Mouse (Mus musculus): ENCODE results near the gene Dzip1. TPM values are rescaled to one million over a fixed set of nuclear protein-coding genes. Genes with fewer than 3 reads are reported as not detected.

Dzip1 gene
- total and polyA plus RNA-seq, 2 experiments from 2014 or later = 123 to 440 TPM

GRCm38 (mm10) chr14:118890101-118890500 lies 35.2 kb downstream of the Dzip1 start:
- no peaks in the 10 kb centered on the region for H3K27me3 ChIP-seq (ENCODE audit: insufficient read depth, low read length)
- TF ChIP-seq CTCF (IDR thresholded peaks at IDR 0.05) = no peak
- WGBS = 98% methylated on average over 4 of the region's 4 CpGs
- ATAC-seq (ENCODE audit: low FRiP score) (no peak), DNase-seq (ENCODE audit: low spot score) (no peak)
- no peaks in the 10 kb centered on the region for H3K4me1 ChIP-seq (ENCODE audit: insufficient read depth, low read length)
- H3K4me3 ChIP-seq (ENCODE audit: low read depth, low read length) = no peak overlapping the region
- H3K9ac ChIP-seq (replicated peaks; ENCODE audit: low read length, poor library complexity, severe bottlenecking) = no peak overlapping the region
- no peak overlapping the region for H3K4me2 ChIP-seq (ENCODE audit: low read depth, low read length, poor library complexity, severe bottlenecking)
- H3K36me3 ChIP-seq (ENCODE audit: insufficient read depth, low read length) = peaks cover 63% of the 10 kb centered on the region
- no peaks in the 10 kb centered on the region for H3K9me3 ChIP-seq (ENCODE audit: low read length)
- no peak overlapping the region for H3K27ac ChIP-seq (ENCODE audit: low read depth, low read length)

DNA sequence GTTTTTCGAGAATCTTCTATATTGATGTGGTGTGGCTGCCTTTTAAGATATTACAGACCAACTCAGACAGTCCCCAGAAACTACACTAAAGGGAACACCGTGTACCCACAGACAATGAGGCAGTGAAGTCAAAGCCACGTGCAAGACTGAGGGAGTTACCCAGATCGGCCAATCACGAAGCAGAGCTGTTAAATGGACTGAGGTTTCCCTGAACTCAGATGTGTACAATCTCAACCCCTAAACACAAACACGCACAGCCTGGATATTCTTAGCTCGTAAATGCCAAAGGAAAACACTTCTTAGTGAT lies 41.1 kb downstream of the Dzip1 start:
- H3K9me3 ChIP-seq (ENCODE audit: low read length) = no peaks in the 10 kb centered on the region
- DNase-seq (ENCODE audit: low spot score) (no peak), ATAC-seq (ENCODE audit: low FRiP score) (no peak)
- peaks cover 74% of the 10 kb centered on the region for H3K36me3 ChIP-seq (ENCODE audit: insufficient read depth, low read length)
- no peak overlapping the region for H3K27ac ChIP-seq (ENCODE audit: low read depth, low read length)
- no peak overlapping the region for H3K4me3 ChIP-seq (ENCODE audit: low read depth, low read length)
- TF ChIP-seq CTCF (IDR thresholded peaks at IDR 0.05) = no peak
- 83% methylated on average over 7 of the region's 7 CpGs for WGBS
- no peaks in the 10 kb centered on the region for H3K27me3 ChIP-seq (ENCODE audit: insufficient read depth, low read length)
- H3K4me1 ChIP-seq (ENCODE audit: insufficient read depth, low read length) = no peaks in the 10 kb centered on the region
- H3K9ac ChIP-seq (replicated peaks; ENCODE audit: low read length, poor library complexity, severe bottlenecking) = no peak overlapping the region
- H3K4me2 ChIP-seq (ENCODE audit: low read depth, low read length, poor library complexity, severe bottlenecking) = no peak overlapping the region

GRCm38 (mm10) chr14:118883344-118884249 lies 41.7 kb downstream of the Dzip1 start:
- Histone ChIP-seq H3K9ac (replicated peaks; ENCODE audit: low read length, poor library complexity, severe bottlenecking) (no peak overlapping the region), H3K9me3 (ENCODE audit: low read length) (no peaks in the 10 kb centered on the region), H3K4me2 (ENCODE audit: low read depth, low read length, poor library complexity, severe bottlenecking) (no peak overlapping the region), H3K27me3 (ENCODE audit: insufficient read depth, low read length) (no peaks in the 10 kb centered on the region), H3K27ac (ENCODE audit: low read depth, low read length) (no peak overlapping the region), H3K36me3 (ENCODE audit: insufficient read depth, low read length) (peaks cover 74% of the 10 kb centered on the region), H3K4me3 (ENCODE audit: low read depth, low read length) (no peak overlapping the region), H3K4me1 (ENCODE audit: insufficient read depth, low read length) (no peaks in the 10 kb centered on the region)
- no peak for DNase-seq (ENCODE audit: low spot score)
- WGBS = 79% methylated on average over 18 of the region's 18 CpGs
- ATAC-seq (ENCODE audit: low FRiP score) = no peak
- no peak for TF ChIP-seq CTCF (IDR thresholded peaks at IDR 0.05)

DNA sequence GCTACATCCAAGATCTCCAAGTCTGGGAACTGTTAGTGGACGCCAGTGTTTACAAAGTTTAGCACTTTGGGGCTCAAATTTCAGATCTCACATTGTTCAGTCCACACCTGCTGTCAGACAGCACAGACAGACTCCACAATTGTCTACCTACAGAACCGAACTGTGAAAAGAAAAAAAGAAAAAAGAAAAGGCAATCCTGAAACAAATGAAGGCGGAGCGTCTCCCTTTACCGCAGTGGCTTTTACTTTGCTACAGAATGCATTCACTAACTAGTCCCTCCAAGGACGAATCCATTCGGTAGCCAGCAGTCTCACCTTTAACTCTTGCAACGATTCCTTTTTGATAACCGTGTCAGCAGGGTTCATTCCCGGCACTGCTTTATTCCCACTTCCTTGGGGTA lies 44.6 kb downstream of the Dzip1 start:
- H3K9ac ChIP-seq (replicated peaks; ENCODE audit: low read length, poor library complexity, severe bottlenecking) = no peak overlapping the region
- no peak overlapping the region for H3K4me2 ChIP-seq (ENCODE audit: low read depth, low read length, poor library complexity, severe bottlenecking)
- no peak for DNase-seq (ENCODE audit: low spot score)
- H3K9me3 ChIP-seq (ENCODE audit: low read length) = no peaks in the 10 kb centered on the region
- no peak for TF ChIP-seq CTCF (IDR thresholded peaks at IDR 0.05)
- peaks cover 68% of the 10 kb centered on the region for H3K36me3 ChIP-seq (ENCODE audit: insufficient read depth, low read length)
- 82% methylated on average over 10 of the region's 10 CpGs for WGBS
- H3K4me3 ChIP-seq (ENCODE audit: low read depth, low read length) = no peak overlapping the region
- no peaks in the 10 kb centered on the region for H3K27me3 ChIP-seq (ENCODE audit: insufficient read depth, low read length)
- H3K27ac ChIP-seq (ENCODE audit: low read depth, low read length) = no peak overlapping the region
- H3K4me1 ChIP-seq (ENCODE audit: insufficient read depth, low read length) = no peaks in the 10 kb centered on the region
- ATAC-seq (ENCODE audit: low FRiP score) = no peak

- WGBS = 86% methylated on average over 11 of the region's 11 CpGs
- H3K27me3 ChIP-seq (ENCODE audit: insufficient read depth, low read length) = no peaks in the 10 kb centered on the region
- no peak for DNase-seq (ENCODE audit: low spot score)
- no peak for TF ChIP-seq CTCF (IDR thresholded peaks at IDR 0.05)
- no peaks in the 10 kb centered on the region for H3K9me3 ChIP-seq (ENCODE audit: low read length)
- H3K36me3 ChIP-seq (ENCODE audit: insufficient read depth, low read length) = peaks cover 70% of the 10 kb centered on the region
- H3K4me1 ChIP-seq (ENCODE audit: insufficient read depth, low read length) = no peaks in the 10 kb centered on the region
- no peak overlapping the region for H3K4me3 ChIP-seq (ENCODE audit: low read depth, low read length)
- H3K4me2 ChIP-seq (ENCODE audit: low read depth, low read length, poor library complexity, severe bottlenecking) = no peak overlapping the region
- no peak overlapping the region for H3K9ac ChIP-seq (replicated peaks; ENCODE audit: low read length, poor library complexity, severe bottlenecking)
- ATAC-seq (ENCODE audit: low FRiP score) = no peak
- H3K27ac ChIP-seq (ENCODE audit: low read depth, low read length) = no peak overlapping the region
These were observed 46.8 kb downstream of the Dzip1 start for GRCm38 (mm10) chr14:118878346-118878910.

- no peaks in the 10 kb centered on the region for H3K9me3 ChIP-seq (ENCODE audit: low read length)
- no peak overlapping the region for H3K27ac ChIP-seq (ENCODE audit: low read depth, low read length)
- H3K4me1 ChIP-seq (ENCODE audit: insufficient read depth, low read length) = no peaks in the 10 kb centered on the region
- peaks cover 55% of the 10 kb centered on the region for H3K36me3 ChIP-seq (ENCODE audit: insufficient read depth, low read length)
- H3K9ac ChIP-seq (replicated peaks; ENCODE audit: low read length, poor library complexity, severe bottlenecking) = no peak overlapping the region
- H3K4me2 ChIP-seq (ENCODE audit: low read depth, low read length, poor library complexity, severe bottlenecking) = no peak overlapping the region
- TF ChIP-seq CTCF (IDR thresholded peaks at IDR 0.05) = no peak
- no peaks in the 10 kb centered on the region for H3K27me3 ChIP-seq (ENCODE audit: insufficient read depth, low read length)
- 85% methylated on average over 10 of the region's 10 CpGs for WGBS
- H3K4me3 ChIP-seq (ENCODE audit: low read depth, low read length) = no peak overlapping the region
- no peak for ATAC-seq (ENCODE audit: low FRiP score)
- no peak for DNase-seq (ENCODE audit: low spot score)
These were observed 50.4 kb downstream of the Dzip1 start for GRCm38 (mm10) chr14:118874786-118875415.
